Mouse (Mus musculus): ENCODE measurements around the gene Akna.

The Akna gene

DNA sequence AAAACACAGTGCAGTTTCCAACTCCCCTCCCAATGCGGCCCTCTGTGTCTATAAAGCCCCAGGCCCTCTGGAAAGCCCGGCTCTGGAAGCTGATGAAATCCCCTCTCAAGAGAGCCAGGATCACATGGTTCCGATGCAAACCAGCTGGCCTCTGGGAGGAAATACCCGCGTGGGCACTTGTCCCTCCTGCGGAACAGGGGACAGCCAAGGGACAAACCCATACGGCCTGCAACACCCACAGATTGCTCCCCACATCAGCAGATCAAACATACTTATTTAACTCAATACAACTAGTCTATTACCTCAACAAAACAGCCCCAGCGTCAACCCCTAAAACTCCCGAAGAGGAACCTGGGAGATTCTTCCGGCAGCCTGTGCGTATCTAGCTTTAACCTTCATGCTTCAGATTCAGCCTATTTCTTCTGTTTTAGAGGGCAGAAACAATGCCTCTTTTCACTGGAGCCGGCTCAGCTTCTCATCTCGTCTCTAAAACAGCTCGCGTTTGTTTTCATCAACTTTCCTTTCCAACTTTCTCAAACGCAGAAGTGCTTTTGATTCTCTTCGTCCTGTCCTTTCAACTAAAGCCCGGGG, 6.3 kb upstream of the Akna start:
- DNase-seq: no peak

DNA sequence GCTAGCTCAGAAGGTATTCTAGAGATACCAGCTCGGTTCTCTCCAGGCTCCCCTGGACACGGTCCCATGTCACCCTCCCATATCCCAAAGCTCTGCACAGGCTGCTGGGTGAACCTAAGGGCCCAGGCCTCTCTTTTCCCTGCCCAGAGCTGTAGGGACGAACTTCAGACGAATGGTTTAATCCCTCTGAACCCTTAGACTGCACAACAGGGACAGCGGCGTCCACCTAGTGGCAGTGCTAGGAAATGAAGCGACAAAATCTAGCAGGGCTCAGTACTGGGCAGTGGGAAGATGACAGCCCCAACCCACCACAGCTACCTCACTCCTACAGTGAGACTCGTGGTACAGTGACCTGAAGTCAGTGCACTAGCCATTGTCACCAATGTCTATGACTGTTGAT, 5.5 kb upstream of the Akna start:
- no peak for DNase-seq

DNA sequence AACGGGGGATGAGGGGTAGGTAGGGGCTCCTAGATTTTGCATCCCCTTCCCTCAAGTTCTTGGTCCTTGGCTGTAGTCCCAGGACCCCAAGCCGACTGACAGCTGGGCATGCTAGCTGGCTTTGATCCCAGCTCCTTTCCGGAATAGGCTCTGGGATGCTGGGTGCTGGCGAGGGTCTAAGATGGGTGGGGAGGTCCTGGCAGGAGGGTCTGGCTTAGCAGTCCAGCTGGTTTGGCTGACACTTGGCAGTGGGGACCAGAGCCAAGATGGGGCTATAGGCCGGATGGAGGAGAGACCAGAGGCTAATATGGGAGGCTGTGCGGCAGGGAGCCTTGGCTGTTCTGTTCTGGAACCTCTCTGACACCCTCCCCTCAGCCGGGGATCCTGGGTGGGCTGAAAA, 5.1 kb upstream of the Akna start:
- DNase-seq: no peak

DNA sequence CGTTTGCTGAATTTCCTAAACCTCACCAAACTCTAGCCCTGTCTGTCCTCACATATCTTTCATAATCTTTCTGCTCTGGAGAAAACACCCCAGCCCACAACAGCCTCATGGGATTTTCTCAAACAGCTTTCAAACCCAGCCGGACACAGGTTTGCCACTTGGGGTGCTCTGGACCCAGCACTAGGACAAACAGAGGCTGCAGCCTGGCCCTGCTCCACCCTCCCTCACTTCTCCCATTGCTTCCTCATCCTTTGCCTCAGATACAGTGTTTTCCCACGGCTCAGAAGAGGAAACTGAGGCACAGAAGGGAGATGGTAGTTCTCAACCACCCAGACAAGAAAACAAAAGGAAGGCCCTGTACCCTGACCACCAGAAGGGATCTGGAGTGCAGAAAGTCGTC, 2.5 kb upstream of the Akna start:
- DNase-seq: no peak

DNA sequence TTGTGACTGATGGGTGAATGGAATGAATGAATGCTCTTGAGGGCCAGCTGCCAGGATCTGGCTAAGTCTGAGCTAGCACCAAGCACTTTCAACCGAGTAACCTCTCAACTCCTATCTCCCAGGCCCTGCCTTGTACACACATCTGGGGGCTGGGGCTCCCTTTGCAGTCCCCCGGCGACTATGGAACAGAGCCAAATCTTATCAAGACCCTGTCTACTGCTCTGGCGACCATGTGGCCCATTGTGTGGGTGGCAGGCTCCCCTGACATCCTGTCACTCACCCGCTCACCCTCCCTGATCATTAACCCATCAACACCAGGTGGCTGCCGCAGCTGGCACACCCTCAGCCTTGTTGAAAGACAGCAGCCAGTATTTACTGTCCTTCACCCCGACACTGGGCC, 1.9 kb upstream of the Akna start:
- no peak for DNase-seq

DNA sequence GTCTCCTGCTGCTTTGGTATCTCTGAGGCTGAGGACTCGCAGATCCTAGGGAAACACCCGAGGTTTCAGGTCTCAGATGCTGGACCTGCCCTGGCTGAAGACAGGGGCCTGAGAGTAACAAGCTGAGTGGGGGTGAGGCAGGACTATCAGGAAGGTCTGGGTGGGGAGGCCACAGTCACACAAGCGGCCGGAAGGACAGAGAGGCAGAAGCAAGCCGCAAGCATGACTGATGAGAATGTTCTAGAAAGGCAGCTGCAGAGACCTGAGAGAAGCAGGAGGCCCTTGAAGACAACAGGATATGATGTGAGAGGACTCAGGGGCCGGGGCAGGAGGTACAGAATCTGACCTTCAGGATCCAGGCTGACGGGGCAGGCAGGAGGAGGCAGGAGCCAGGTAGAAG, 1.1 kb upstream of the Akna start:
- no peak for DNase-seq

DNA sequence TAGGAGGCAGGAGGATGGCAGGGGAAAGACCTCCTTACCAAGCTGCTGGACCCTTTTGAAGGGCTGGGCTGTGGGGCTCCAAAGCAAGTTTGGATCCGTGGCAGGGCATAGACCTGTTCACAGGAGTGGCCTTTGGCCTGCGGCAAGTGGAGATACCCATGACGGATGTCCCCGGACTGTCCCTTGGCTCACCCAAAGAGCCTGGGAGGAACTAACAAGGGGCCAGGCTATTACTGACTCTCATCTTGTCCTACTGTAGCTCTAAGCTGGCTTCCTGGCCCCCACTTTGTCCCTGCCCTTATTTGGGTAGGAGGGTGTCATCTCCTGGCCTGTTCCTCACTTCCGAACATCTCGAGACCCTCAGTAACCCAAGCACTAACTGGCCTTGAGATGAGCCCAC, 596 bp downstream of the Akna start:
- DNase-seq: no peak

DNA sequence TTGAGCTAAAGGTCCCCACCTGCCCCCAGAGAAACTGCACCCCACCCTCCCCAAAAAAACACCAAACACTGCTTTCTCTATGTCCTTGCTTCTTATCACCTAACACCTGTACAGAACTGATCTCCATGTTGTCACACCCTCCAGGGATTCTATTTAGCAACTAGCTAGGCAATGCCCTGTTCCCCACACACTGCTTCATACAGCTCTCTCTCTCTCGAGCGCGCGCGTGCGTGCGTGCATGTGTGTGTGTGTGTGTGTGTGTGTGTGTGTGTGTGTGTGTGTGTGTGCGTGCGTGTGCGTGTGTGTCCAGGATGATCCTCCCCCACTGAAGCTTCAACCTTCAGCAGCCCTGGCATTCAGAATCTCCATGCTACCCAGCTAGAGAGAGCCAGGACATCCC, 1.1 kb downstream of the Akna start:
- DNase-seq: no peak

DNA sequence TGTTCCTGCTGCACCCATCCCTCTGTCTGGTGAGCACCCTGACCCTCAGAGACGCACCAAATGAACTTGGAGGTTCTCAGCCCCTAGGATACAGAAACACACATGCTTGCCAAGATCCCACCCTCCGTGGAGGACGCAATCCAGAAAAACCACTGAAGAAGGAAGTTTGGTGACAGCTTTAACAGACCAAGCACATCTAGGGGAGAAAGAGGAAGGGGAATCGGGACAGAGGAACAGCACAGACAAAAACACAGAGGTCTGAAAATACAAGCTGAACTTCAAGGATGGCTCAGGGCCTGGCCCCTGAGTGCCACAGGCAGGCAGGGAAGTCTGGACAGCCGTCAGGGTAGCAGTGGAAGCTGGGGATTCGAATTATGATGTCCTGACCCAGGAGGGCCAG, 1.5 kb downstream of the Akna start:
- DNase-seq: no peak

DNA sequence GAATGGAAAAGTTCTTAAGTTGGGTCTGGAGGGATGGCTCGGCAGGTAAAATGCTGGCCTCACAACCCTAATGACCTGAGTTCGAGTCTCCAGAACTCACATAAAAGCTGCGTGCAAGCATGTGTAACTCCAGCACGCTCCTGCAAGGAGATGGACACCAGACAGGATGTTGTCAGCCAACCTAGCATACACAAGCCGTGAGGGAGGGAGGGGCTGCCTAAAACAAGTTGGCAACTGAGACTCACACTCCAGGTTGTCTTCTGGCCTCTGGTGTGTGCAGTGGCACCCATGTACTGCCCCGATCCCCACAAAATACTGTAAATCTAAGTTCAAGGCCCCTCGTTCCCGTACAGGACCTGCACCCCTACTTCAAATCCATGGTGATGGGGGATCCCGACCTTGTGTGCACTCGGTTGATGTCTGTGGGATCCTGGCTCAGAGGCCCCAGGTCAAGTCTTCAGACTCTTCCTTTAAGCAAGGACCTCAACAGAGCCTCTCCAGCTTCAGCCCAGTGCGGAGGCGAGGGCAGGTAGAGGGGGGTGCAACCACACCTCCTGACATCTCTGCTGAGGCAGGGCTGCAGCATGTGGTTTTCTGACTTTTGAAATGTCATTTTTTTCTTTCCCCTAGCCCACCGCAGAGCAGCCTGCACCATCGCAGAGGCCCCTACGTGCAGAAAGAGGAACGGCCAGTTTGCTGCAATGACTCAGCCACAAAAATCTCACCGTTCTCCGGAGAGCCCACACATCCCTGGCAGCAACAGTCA, 2.4 kb downstream of the Akna start:
- DNase-seq: no peak

DNA sequence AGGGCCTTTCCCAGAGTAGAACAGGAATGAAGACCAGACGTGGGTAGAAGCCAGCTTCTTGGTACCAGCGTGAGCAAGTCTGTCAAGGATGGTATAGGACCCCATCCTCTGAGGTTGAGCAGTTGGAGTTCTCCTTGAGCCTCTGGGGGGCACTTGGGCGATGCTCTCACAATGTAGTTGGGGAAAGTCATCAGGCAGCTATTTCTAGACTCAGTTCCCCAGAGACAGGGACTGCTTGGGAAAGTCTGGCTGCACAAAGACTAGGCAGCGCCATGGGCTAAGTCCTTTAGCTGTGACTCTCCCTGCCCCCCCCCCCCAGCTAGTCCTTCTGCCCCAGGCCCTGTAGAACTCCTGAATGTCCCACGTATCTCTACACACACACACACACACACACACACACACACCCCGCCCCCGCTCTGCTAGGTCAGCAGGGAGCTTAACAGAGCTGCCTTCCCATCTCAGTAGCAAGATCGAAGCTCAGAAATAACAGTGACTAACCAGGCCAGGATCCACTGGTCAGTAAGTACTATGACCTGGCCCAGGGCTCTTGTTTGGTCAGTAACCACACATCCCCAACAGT, 3.4 kb downstream of the Akna start:
- no peak for DNase-seq

DNA sequence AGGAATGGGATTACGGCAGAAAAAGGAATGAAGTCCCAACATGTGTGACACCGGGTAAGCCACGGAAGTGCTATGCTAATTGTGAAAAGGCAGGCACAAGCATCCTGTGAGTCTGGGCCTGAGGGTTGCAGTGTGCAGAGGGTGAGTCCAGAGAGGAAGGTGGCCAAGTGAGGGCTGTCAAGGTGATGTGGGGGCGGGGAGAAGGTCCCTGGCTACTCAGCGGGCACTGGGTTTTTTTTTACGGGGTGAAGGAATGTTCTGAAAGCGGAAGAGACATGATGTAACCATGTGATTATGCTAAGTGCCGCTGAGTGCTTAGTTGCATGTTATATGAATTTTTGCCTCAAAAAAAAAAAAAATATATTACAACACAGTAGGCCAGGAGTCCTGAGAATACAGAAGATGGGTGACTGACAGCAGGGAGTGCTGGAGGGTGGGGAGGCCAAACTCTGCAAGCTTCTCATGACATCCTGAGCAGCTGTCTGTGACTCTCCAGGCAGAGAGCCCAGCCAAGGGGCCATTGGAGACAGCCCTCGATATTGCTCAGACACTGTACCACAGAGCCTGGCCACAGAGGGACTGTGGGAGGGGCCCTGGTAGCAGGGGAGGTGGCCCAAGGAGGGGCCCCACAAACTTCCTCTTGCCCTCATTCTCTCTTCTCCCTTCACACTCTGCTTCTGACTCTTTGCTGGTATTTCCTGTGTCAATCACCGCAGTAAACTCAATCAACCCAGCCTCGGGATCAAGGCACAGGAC, 4.1 kb downstream of the Akna start:
- DNase-seq: no peak

DNA sequence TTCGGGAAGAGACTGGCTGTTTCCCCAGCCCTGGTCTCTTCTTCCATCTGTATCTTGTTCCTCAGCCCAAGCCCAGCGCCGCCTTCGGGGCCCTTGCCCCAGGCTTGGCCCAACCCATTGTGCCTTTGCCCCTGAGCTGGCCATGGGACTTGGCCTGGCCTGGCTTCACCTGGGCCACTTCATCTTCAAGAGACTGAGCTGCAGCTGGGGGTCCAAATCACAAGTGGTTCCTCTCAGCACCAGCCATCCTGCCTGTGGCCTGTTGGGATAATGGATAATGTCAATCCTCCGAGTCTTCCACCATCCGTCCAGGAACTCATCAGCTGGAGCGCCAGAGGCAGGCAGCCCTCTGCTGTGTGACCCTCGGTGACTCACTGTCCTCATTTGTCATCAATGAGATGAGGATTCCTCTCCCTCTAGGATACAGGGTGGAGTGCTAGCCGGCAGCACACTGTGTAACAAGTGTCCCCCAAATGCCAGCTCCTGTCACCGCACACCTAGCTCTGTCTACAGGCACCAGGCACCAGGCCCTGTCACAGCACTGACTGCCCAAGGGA, 5.1 kb downstream of the Akna start:
- DNase-seq: no peak

DNA sequence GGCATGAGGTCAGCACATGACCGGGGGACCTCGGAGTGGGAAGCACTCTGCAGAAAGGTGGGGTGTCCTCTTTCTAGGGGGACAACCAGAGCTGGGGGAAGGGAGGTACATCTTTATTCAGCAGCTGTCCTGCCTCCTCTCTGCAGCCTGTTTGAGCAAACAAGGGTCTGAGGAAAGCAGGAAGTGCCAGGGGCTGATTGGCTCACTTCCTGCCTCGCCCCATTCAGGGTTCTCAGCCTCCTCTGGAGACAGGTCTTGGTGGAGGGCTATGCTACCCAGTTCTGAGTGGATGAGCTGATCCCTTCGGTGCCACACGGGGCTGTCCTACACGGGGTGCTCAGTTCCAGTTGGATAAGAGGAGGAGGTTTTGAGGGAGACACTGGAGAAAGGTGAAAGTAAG, 11.8 kb downstream of the Akna start:
- no peak for DNase-seq

DNA sequence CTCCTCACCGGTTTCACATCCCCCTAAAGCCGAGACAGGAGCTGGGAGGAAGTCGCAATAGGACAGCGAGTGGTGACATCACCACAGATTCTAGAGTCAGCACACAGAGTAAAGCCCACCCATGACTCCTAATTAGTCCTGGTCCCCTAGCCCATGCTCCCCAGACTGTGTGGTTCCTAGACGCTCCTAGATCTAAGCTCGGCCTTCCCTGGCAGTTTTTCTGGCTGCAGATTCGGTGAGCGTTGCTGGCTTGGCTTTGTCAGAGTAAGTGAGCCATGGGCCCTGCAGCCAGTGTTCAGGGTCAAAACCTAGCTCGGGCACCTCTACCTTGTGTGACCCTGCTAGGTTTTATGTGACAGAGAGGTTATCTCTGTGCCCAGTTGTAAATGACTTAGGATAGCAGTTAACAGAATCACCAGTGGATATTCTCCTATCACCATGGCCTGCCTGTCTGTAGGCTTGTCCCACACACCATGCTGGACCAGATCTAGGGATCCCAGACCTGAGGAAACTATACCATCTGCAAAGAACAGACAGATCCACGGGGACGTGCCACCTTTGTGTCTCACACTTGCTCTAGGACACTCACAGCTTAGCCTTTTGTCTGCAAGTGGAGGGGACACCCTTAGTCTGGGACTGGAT, 13.1 kb downstream of the Akna start:
- no peak for DNase-seq

DNA sequence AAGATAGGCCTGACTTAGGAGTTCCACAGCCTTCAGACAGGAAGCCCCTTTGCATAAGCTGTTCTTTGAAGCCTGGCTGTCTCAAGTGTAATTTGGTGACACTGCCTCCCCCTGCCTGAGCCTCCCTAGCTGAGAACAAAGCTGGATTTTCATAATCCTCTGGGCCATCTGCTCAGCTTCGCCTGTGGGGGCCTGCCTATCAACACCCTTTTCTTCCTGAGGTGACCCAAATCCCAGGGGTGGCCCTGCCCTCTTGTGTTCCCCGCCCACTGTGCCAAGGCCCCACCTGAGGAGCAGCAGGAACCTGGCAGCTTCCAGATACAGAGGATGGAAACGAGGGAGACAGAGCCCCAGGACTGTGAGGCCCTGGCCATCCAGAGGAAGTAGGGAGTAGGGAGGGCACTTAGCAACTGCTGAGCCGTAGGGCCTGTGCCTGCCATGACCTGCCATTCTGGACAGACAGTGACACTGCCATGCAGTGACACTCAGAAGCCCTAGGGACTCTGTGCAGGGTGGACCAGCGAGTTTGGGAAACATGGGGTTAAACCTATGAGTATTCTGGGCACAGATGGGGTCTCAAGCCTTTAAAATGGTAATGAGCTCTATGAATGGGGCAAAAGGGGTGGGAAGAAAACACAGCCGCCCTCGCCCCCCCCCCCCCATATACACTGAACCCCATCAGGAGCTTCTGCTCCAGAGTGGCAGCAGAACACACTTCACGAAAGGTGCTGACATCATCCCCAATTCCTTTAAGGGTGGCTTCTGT, 13.8 kb downstream of the Akna start:
- no peak for DNase-seq

DNA sequence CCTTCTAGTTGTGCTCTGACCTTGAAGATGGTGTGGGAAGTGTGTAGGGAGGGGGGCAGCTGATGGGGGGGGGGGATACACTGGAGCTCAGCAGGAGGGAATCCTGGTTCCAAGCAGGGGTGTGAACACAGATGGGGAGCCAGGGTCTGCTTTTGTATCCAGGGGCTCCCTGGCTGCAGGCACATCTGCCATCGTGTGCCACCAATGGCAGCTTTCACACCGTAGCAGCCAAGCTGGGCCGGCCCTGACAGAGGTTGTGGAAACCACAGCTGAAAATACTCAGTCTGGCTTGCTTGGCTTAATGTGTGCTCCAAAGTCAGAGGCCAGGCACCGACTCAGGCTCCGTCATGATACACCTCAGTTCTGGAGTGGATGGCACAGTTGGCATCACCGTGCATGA, 15.1 kb downstream of the Akna start:
- DNase-seq: no peak

DNA sequence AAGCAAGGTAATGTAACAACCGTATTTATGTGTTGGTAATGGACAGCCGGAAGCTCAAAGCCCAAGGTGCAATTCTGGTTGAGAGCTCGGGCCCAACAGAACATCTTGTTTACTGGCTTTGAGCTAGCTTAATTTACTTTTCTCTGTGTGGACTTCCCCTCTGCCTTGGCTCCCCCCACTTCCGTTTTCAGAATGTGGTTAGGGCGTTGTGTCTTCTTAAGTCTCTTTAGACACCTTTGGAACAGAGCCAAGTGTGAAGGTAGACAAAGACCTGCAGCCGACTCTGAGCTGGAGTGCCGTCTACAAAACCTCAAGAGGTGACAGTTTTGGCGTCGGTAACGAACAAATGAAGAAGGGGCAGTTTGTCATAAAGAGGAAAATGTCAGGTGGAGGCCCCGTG, 17.4 kb downstream of the Akna start:
- DNase-seq: no peak

DNA sequence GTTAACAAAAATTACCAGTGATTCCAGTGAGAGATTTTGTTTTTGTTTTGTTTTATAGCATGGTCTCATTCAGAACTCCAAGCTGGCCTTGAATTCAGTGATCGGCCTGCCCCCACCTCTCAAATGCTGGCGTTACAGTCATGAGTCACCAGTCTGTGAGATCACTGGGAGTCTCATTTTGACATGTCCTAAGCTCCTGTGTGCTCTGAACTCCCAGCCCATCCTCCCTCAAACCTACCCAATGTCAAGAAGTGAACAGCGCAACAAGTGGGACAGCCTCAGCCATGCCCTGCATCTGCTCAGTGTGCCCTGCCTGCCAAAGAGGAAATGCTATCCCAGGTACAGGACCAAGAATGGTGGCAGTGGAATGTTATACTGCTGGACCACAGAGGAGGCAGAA, 17.9 kb downstream of the Akna start:
- DNase-seq: no peak

DNA sequence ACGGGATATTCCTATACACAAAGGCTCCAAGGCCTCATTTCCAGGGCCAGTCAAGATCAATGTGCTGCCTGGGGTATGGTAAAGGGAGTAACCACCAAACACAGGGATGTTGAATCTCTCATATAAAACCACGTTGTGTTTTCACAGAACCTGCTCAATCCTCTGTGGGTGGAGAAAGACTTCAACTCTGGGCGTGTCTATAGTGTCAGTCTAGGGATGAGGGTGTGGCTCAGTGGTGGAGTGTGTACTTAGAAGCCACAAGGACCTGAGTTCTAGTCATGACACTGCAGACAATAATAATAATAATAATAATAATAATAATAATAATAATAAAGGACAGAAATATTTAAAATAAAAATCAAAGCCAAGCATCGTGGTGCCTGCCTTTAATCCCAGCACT, 18.9 kb downstream of the Akna start:
- DNase-seq: no peak

DNA sequence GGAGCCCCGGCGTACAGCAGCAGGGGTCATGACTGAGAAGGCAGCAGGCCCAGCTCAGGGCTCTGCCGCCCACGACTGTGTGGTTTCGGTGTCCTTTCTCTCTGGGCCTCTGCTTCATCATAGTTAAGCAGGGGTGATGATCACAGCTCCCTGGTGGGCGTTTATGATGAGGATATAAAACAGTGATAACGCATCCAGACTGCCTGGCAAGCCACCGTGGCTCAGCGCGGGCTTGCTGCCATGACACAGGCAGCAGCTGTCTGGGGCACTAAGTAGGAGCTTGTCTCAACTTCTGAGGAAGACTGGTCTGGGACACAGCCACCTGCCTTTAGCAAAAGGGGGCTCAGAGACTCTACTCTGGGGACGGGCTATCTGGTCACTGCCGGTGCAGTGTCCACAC, 19.7 kb downstream of the Akna start:
- DNase-seq: no peak

DNA sequence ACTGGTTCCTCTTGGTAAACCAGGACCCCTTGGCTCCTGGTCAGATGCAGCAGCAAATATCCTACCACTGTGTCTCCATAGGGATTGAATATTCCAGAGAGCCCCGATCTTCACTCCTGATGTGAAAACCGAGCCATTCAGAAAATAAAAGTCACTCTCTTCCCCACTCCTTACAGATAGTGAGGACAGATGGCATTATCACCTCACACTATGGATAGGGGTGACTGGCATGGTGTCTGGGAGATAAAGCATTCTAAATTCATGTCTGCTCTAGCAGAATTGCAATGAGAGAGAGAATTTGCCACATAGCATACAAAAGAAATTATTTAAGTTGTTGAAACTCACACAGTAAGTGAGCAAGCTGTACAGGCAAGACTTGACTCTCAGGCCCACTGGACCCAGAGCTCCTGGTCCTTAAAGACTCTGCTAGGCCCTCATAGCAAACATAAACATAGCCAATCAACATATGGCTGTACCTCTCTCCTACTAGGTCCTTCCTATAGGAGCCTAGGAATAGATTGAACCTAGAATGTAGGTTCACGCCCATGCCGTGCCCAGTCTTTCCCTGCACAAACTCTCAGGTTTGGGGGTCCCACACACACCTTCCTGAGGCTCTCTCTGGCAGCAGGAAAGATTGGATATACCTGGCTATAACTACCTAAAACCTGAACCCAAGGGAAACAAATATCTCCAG, 20.3 kb downstream of the Akna start:
- DNase-seq: no peak
